Mouse (Mus musculus) midbrain, embryonic 11.5 days (tissue): ENCODE measurements around the gene Smok3b. TPM values are rescaled to one million over a fixed set of nuclear protein-coding genes. Genes with fewer than 3 reads are reported as not detected.

Experiments used
- ATAC-seq: fragments of 200-750 bp; cut with Nextera tagmentation; 2 replicates; pipeline ENCODE4 v1.8.0; 2017; ENCODE audit warnings: moderate TSS enrichment, moderate library complexity; ENCODE audit not compliant: low FRiP score
- DNase-seq: peaks from one replicate; pipeline ENCODE4 v3.0.0; 2015; ENCODE audit warnings: low spot score; ENCODE audit errors: missing footprints
- H3K27ac ChIP-seq: fragments of 300-500 bp; sonication (generic); 2 replicates; pipeline ENCODE4 v1.5.1; 2014; ENCODE audit warnings: low read depth, low read length
- H3K27me3 ChIP-seq: fragments of 300-500 bp; sonication (generic); 2 replicates; pipeline ENCODE4 v1.6.1; 2014; ENCODE audit warnings: mild to moderate bottlenecking, low read length, moderate library complexity, mixed read lengths; ENCODE audit not compliant: control insufficient read depth, insufficient read depth
- H3K36me3 ChIP-seq: fragments of 300-500 bp; sonication (generic); 2 replicates; pipeline ENCODE4 v1.6.1; 2014; ENCODE audit warnings: mild to moderate bottlenecking, low read length, moderate library complexity, mixed read lengths; ENCODE audit not compliant: control insufficient read depth, insufficient read depth
- H3K4me1 ChIP-seq: fragments of 300-500 bp; sonication (generic); 2 replicates; pipeline ENCODE4 v1.6.1; 2014; ENCODE audit warnings: low read length; ENCODE audit not compliant: control insufficient read depth, insufficient read depth
- H3K4me2 ChIP-seq: fragments of 300-500 bp; sonication (generic); 2 replicates; pipeline ENCODE4 v1.6.1; 2014; ENCODE audit warnings: mild to moderate bottlenecking, moderate library complexity
- H3K4me3 ChIP-seq: fragments of 300-500 bp; sonication (generic); 2 replicates; pipeline ENCODE4 v1.5.1; 2014; ENCODE audit warnings: low read depth, low read length
- H3K9ac ChIP-seq: fragments of 300-500 bp; sonication (generic); 2 replicates; pipeline ENCODE4 v1.6.1; 2014; ENCODE audit warnings: low read length
- H3K9me3 ChIP-seq: fragments of 300-500 bp; sonication (generic); 2 replicates; pipeline ENCODE4 v1.6.1; 2016; ENCODE audit warnings: low read length; ENCODE audit not compliant: control insufficient read depth
- WGBS: fragments of 180-500 bp; shearing (Covaris S2); extraction: QIAGEN DNeasy Blood & Tissue Kit; methylation state at CpG from one replicate; pipeline ENCODE4 v1.1.7; 2014; 5-methylcytosine and 5-hydroxymethylcytosine counted together
- polyA plus RNA-seq: library from polyadenylated mRNA; unstranded; fragments of >200 nt; fragmentation: Nextera tagmentation; extraction: Ambion mirVana; gene quantifications from 2 replicates; pipeline ENCODE4 v1.2.1, GENCODE M21; 2014

The Smok3b gene
- polyA plus RNA-seq, 1 experiment from 2014 or later = not detected

DNA sequence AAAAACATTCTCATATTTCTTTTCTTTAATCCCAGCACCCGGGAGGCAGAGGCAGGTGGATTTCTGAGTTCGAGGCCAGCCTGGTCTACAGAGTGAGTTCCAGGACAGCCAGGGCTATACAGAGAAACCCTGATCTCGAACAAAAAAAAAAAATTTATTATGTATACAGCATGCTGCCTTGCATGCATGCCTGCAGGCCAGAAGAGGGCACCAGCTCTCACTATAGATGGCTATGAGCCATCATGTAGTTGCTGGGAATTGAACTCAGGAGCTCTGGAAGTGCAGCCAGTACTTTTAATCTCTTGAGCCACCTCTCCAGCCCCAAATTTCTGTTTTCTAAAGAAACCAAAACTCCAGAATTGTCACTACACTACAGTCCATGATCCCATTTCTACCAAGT lies 69.0 kb downstream of the Smok3b start:
- H3K36me3 ChIP-seq = peaks cover 12% of the 10 kb centered on the region; the same call in 1 of the 2 replicates
- H3K4me2 ChIP-seq = no peak overlapping the region
- 84% methylated on average over 3 of the region's 3 CpGs for WGBS
- DNase-seq (peak; percentile 74), ATAC-seq (no peak)
- no peak overlapping the region for H3K27ac ChIP-seq
- H3K9me3 ChIP-seq = no peaks in the 10 kb centered on the region
- H3K4me3 ChIP-seq = no peak overlapping the region
- no peaks in the 10 kb centered on the region for H3K27me3 ChIP-seq
- no peak overlapping the region for H3K9ac ChIP-seq
- H3K4me1 ChIP-seq = no peaks in the 10 kb centered on the region

- ATAC-seq (no peak), DNase-seq (no peak)
- Histone ChIP-seq H3K4me1 (no peaks in the 10 kb centered on the region), H3K27me3 (no peaks in the 10 kb centered on the region), H3K36me3 (peaks cover 15% of the 10 kb centered on the region), H3K9ac (no peak overlapping the region), H3K4me2 (no peak overlapping the region), H3K27ac (no peak overlapping the region), H3K4me3 (no peak overlapping the region), H3K9me3 (no peaks in the 10 kb centered on the region)
- 95% methylated on average over 5 of the region's 5 CpGs for WGBS
These were observed 69.5 kb downstream of the Smok3b start for GRCm38 (mm10) chr5:138090737-138091136.

GRCm38 (mm10) chr5:138092771-138093170 lies 71.5 kb downstream of the Smok3b start:
- Histone ChIP-seq H3K4me3 (no peak overlapping the region), H3K9ac (no peak overlapping the region), H3K27me3 (no peaks in the 10 kb centered on the region), H3K27ac (no peak overlapping the region), H3K36me3 (peaks cover 26% of the 10 kb centered on the region), H3K4me1 (no peaks in the 10 kb centered on the region), H3K4me2 (no peak overlapping the region), H3K9me3 (no peaks in the 10 kb centered on the region)
- WGBS = 94% methylated on average over 4 of the region's 4 CpGs
- ATAC-seq (no peak), DNase-seq (no peak)

- WGBS = 95% methylated on average over 6 of the region's 6 CpGs
- ATAC-seq = no peak
- Histone ChIP-seq H3K36me3 (peaks cover 41% of the 10 kb centered on the region), H3K27me3 (no peaks in the 10 kb centered on the region), H3K27ac (no peak overlapping the region), H3K9ac (no peak overlapping the region), H3K4me3 (no peak overlapping the region), H3K9me3 (no peaks in the 10 kb centered on the region), H3K4me1 (no peaks in the 10 kb centered on the region), H3K4me2 (no peak overlapping the region)
- DNase-seq = peak; percentile 65
These were observed 73.2 kb downstream of the Smok3b start for GRCm38 (mm10) chr5:138094474-138094873.

Other genes with a start within 250 kb of the Smok3b start
- 73.3 and 83.1 TPM in 2 replicates for gene Ppp1r35, start 242.6 kb upstream of the Smok3b start, polyA plus RNA-seq
- gene Mepce, start 233.8 kb upstream of the Smok3b start, polyA plus RNA-seq = 11.4 and 11.5 TPM in 2 replicates
- 11.4 and 14.8 TPM in 2 replicates for gene Zcwpw1, start 233.6 kb upstream of the Smok3b start, polyA plus RNA-seq
- 0.18 and 0.72 TPM in 2 replicates for gene Pilra, start 185.1 kb upstream of the Smok3b start, polyA plus RNA-seq
- gene Pilrb1, start 163.3 kb upstream of the Smok3b start, polyA plus RNA-seq = not detected in 2 replicates
- not detected in 2 replicates for gene Pilrb2, start 149.6 kb upstream of the Smok3b start, polyA plus RNA-seq
- not detected in 2 replicates for gene Cyp3a13, start 99.8 kb upstream of the Smok3b start, polyA plus RNA-seq
- not detected in 2 replicates for gene Gjc3, start 58.3 kb upstream of the Smok3b start, polyA plus RNA-seq
- gene Azgp1, start 39.9 kb upstream of the Smok3b start, polyA plus RNA-seq = not detected in 2 replicates
- not detected in 2 replicates for gene Smok3a, start 168 bp upstream of the Smok3b start, polyA plus RNA-seq
- not detected in 2 replicates for gene Smok3c, start 31.8 kb downstream of the Smok3b start, polyA plus RNA-seq
- gene Zkscan1, start 63.7 kb downstream of the Smok3b start, polyA plus RNA-seq = 39.1 and 45.0 TPM in 2 replicates
- gene Zscan21, start 95.5 kb downstream of the Smok3b start, polyA plus RNA-seq = 113 and 122 TPM in 2 replicates
- gene Zfp113, start 134.3 kb downstream of the Smok3b start, polyA plus RNA-seq = 27.4 and 32.9 TPM in 2 replicates
- 262 and 293 TPM in 2 replicates for gene Cops6, start 139.6 kb downstream of the Smok3b start, polyA plus RNA-seq
- 15.2 and 17.3 TPM in 2 replicates for gene Ap4m1, start 150.6 kb downstream of the Smok3b start, polyA plus RNA-seq
- gene Mcm7, start 151.0 kb downstream of the Smok3b start, polyA plus RNA-seq = 303 and 320 TPM in 2 replicates
- 123 and 133 TPM in 2 replicates for gene Taf6, start 166.0 kb downstream of the Smok3b start, polyA plus RNA-seq
- 51.8 and 53.3 TPM in 2 replicates for gene Cnpy4, start 166.1 kb downstream of the Smok3b start, polyA plus RNA-seq
- gene Mblac1, start 172.9 kb downstream of the Smok3b start, polyA plus RNA-seq = 10.0 and 10.8 TPM in 2 replicates
- gene Nxpe5, start 204.5 kb downstream of the Smok3b start, polyA plus RNA-seq = not detected in 2 replicates
- gene Lamtor4, start 234.1 kb downstream of the Smok3b start, polyA plus RNA-seq = 44.1 and 47.8 TPM in 2 replicates
- 5.0 and 5.2 TPM in 2 replicates for gene BC037034, start 242.6 kb downstream of the Smok3b start, polyA plus RNA-seq